Mouse (Mus musculus) layer of hippocampus, postnatal 10 days (tissue): ENCODE data around the gene Tmem56. TPM values are rescaled to one million over a fixed set of nuclear protein-coding genes. Genes with fewer than 3 reads are reported as not detected.

Source experiments
- DNase-seq, 2 experiments: peaks; one replicate each; pipeline ENCODE4 v3.0.0; 2021; ENCODE audit warnings: low spot score in 2 of 2
- total RNA-seq, 2 experiments: library from RNA; stranded (reverse); gene quantifications; 2 replicates each; pipeline ENCODE4 v1.2.3; 2021

Gene Tmem56
- total RNA-seq, 2 experiments from 2014 or later: 23.5 to 24.7 TPM

DNA sequence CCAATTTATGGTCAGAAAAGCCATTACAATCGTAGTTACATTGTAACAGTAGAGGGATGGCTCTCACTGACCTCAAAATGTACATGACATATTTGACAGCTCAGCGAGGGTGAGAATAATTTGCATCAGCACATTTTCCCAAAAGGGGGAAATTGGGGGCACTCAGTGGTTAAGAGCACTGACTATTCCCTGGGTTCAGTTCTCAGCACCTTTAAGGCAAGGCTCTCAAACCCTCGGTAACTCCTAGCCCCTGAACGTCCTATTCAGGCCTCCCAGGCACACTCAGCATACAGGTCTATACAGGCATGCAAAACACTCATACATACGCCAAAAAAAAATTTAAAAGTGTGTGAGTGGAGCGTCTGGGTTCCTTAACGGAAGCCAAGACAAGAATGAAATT lies 112.3 kb downstream of the Tmem56 start:
- DNase-seq: no peak

DNA sequence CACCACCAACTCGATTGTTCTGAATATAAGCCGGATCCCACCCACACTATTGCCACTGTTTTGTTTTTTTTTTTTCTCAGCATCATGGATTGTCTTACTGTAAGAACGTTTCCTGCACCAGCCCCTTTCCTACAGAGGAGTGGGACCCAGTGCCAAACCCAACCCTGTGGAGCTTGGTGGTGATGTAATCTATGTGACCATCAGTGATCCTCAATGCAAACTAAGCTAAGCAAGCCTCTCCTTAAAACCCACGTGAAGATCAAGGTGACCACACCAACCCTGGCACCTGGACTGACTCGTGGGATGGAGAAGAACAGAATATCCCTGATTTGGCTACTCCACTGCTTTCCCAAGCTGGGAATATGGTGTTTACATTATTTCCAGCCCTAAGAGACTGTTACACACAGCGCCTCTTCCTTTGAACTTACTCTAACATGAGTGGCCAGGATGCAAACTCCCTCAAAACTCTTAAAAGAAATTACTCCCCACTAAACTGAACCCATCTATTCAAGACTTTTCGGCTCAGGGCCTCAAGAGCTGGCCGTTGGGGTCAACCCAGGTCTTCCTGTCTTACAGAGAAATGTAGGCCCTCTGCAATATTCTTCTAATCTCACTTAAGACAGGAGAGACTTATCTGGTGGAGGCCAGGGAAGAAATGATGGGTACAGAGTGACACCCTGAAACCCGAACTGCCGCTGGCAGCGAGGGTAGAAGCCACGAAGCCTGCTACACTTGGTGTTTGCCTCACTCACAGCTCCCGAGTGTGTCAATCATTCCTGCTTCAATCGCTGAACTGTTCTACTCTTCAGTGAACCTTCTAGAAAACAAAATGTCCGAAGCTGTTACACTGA lies 113.6 kb downstream of the Tmem56 start:
- no peak for DNase-seq

DNA sequence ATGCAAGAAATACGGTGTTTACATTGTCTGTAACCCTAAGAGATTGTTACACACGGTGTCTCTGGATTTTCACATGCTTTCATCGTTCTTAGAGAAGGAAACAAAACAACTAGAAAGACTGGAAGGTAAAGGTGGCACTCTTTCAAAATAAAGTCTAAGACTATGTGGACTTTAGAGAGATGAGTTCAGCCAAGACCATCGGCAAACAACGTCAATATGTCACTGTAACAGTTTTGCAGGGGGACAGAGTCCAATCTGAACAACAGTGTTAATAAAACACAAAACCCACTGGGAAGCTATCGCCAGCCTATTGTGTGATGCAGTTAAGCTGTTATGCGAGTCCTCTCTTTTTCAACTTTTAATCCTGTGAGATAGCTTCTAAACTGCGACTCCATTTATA lies 114.3 kb downstream of the Tmem56 start:
- no peak for DNase-seq

DNA sequence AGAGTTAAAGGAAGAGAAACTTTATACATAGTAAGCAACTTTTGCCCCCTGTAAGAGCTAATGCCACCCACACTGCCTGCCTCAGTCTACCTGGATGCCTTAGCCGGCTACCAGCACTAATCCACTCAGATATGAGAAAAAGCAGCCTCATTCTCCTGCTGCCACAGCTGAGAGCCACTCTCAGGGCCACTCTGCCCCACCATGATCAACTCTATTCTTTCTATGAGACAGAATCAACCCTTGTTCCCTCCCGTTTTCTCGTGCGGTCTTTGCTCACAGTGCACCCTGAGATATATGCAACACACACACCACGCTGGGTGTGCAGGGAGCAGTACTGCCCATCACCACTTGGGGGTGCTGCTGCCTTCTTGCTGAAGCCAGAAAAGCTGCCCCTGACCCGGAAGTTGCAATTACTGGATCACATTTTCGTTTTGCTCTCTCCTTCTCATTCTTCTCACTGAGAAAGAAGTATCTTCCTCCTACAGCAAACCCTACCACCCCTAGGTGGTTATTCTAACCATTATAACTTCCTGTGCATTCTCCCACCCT lies 119.6 kb downstream of the Tmem56 start:
- DNase-seq: peak; percentile 72 to 77

DNA sequence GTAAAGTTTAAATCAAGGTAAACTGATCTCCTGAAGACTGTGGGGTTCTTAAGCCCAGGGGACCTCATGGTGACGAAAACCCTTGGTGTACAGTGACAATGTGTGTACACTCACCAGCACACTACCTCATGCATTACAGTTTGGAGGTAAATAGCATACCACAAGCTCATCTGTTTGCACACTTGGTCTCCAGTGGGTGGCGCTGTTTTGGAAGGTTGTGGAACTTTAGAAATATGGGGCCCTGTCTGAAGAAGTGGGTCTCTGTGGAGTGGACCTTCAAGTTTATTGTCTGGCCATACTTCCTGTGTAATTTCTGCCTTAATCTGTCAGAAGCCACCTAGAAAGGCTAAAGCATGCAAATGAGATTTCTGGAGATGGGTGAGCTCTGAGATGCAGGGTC lies 121.2 kb downstream of the Tmem56 start:
- no peak for DNase-seq

DNA sequence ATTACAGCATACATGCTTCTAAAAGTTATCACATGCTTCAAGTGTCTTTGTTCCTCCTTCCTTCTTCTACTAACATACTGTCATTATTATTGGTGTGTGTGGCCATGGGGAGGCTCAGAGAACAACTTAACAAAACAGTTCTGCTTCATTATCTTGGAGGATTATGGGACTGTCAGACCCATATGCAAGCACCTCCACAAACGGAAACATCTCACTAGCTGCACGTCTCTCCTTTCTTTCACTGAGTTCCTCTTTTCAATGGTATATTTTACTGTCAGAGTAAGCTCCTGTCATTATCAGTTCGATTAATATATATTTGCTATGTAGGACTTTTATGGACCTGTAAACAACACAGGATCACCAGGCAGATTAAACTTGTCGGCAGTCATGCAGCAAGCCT lies 122.5 kb downstream of the Tmem56 start:
- DNase-seq: no peak

DNA sequence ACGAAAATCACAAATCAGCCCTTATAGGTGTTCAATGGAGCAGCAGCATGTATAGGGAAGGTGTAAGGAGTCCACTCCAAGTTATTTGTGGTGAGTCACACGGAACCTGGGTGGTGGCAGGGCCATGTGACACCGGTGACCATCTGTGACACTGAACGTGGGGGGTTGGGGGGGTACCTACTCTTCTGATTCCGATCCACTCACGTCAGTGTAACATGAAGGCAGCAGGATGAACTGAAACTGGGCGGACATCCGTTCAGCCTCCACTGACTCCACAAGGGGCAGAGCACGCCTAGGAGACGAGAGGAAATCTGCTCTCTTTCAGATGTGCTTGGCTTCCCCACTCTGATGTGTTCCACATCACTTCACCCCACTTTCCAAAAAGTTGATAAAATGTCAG lies 123.3 kb downstream of the Tmem56 start:
- peak; percentile 17 to 37 for DNase-seq

DNA sequence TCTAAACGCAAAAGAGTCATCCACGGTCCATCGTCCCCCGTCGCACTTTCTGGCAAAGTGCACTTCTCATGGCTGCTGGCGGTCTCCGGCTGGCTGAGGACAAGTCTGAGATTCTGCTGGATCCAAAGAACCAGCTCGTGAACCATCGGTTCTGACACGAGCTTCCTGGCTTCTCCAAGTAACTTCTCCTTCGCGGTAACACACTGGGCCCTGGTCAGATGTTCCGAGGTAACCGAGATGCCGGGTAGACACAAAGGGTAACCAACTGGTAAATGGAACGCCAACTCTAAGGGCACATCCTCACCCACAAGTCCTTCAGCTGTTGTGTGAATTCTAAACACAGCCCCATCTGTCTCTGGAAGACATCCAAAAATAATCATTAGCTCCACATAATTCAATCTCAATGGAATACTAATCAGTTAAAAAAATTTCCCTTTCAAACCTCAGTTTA lies 124.0 kb downstream of the Tmem56 start:
- peak; percentile 39 to 57 for DNase-seq

DNA sequence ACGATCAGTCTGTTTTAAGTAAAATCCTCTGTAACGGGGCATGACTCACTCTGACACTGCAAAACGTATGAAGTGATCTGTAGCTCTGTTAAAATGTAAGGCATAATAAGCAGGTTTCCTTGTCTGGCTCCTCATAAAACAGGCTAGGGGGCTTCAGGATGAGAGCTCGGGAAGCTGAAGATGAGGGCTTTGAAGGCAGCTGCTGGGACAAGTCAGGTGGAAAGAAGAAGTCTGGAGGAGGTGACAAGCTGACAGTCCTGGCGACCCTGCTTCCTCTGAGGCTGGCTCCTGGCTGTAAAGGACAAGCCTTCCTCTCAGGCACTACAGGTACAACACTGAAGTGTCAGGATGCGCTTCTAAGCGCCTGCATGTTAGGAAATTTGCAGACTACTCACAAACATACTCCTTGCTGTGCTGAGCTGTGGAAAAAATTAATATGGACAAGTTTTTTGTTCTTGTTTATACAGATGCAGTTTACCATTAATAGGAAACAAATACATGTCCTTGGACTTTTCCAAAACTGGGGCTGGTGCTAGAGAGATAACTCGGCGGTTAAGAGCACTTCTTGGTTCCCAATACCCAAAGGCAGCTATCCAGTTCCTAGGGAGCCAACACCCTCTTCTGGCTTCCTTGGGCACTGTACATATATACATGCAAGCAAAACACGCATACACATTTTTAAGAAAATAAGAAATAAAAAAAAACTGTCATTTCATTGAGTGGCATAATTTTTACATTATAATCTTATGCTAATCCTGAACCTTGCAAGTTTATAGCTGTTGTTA lies 125.2 kb downstream of the Tmem56 start:
- DNase-seq: no peak

DNA sequence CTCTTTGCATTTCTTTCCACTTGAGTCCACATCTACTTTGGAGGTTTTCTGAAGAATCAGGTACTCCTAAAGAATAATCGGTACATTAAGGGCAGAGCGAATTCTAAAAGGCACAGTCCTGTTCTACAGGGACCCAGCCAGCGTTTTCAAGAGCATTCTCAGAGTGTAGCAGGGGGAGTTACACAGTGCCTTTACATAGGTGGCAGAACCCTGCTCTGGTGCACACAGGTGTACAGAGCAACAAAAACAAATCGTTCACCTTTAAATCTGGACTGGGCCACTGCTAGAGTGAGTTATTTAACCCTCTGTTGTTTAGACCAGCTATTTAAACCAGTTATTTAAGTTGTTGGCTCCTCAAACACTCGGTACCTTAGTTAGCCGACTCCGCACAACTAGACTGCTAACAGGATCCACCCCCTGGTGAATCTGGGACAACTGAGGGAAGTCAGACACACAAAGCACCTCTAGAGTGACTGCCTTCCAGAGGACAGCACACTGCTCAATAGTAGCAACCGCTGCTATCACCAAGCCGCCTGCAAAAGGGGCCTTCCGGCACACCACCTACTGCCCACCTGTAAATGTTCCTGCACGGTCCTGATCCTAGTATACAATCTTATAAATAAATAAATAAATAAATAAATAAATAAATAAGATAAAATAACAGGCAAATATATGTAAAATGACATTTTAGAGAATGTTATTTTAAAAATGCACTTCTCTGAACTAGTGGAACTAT lies 126.3 kb downstream of the Tmem56 start:
- DNase-seq: no peak

DNA sequence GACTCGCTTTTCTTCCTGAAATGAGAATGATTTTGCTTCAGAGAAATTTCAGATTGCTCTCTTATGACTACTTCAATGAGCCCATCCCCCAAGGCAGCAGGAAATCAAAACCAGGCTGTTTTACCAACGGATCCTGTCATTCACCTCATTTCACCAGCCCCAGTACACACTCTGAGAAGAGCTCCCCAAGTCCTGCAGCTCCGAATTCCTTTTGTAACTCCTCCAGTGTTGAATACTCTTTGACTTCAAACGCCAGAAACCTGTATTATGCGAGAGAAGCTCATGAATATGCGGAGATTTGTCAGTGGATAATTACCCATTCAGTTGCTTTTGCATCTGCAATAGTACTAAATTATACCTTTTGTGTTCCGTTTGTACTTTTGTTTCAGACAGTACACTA lies 126.9 kb downstream of the Tmem56 start:
- DNase-seq: no peak

Other genes with a start within 250 kb of the Tmem56 start
- 10 to 100 TPM; 35.0 to 36.4 TPM for gene Rwdd3, start 111.4 kb downstream of the Tmem56 start, total RNA-seq
- gene Alg14, start 8.7 kb upstream of the Tmem56 start, total RNA-seq: 10 to 100 TPM; 17.7 to 27.3 TPM
- gene Cnn3, start 143.4 kb upstream of the Tmem56 start, total RNA-seq: 100 to 1,000 TPM; 128 to 134 TPM
- gene Slc44a3, start 249.3 kb upstream of the Tmem56 start, total RNA-seq: under 1 TPM; 0.11 to 0.14 TPM